Mouse (Mus musculus) MEL (cell line): ENCODE results near the gene Pcgf3. TPM values are rescaled to one million over a fixed set of nuclear protein-coding genes. Genes with fewer than 3 reads are reported as not detected.

Experiments
- DNase-seq: peaks from one replicate; pipeline ENCODE4 v3.0.0; 2011; ENCODE audit warnings: low read depth, low spot score
- H3K27ac ChIP-seq: 2 replicates; pipeline ENCODE4 v1.5.1; 2012; ENCODE audit warnings: low read depth, mild to moderate bottlenecking, control low read depth, low read length, moderate library complexity; ENCODE audit not compliant: control insufficient read depth
- H3K27me3 ChIP-seq, 2 experiments: fragments of 150-350 bp in 1 of 2; sonication (generic) in 1 of 2; 2 replicates each; pipeline ENCODE4 v1.6.1; 2012; ENCODE audit warnings: low read length in 2 of 2, mild to moderate bottlenecking in 2 of 2, improper control_type of control experiment in 1 of 2, moderate library complexity in 1 of 2; ENCODE audit not compliant: insufficient read depth in 2 of 2, control insufficient read depth in 1 of 2
- H3K36me3 ChIP-seq, 2 experiments: 2 replicates each; pipeline ENCODE4 v1.6.1; 2012 to 2014; ENCODE audit warnings: low read length in 2 of 2, improper control_type of control experiment in 1 of 2, inconsistent platforms in 1 of 2, mild to moderate bottlenecking in 1 of 2; ENCODE audit not compliant: insufficient read depth in 2 of 2, control insufficient read depth in 1 of 2
- H3K4me1 ChIP-seq, 2 experiments: fragments of 150-350 bp in 1 of 2; sonication (generic) in 1 of 2; 2 replicates each; pipeline ENCODE4 v1.6.1; 2012; ENCODE audit warnings: low read length in 2 of 2, improper control_type of control experiment in 1 of 2, mild to moderate bottlenecking in 1 of 2; ENCODE audit not compliant: insufficient read depth in 2 of 2, control insufficient read depth in 1 of 2
- H3K4me3 ChIP-seq, 2 experiments: fragments of 150-350 bp in 1 of 2; sonication (generic) in 1 of 2; 2 replicates each; pipeline ENCODE4 v1.5.1; 2012; ENCODE audit warnings: low read depth in 2 of 2, low read length in 2 of 2, mild to moderate bottlenecking in 2 of 2, moderate library complexity in 2 of 2, control low read depth in 1 of 2, improper control_type of control experiment in 1 of 2; ENCODE audit not compliant: control insufficient read depth in 1 of 2, insufficient read depth in 1 of 2
- H3K79me2 ChIP-seq: 2 replicates; pipeline ENCODE4 v1.6.1; 2012; ENCODE audit warnings: mild to moderate bottlenecking, low read length, moderate library complexity; ENCODE audit not compliant: control insufficient read depth, poor library complexity, insufficient read depth
- H3K9ac ChIP-seq: 2 replicates; pipeline ENCODE4 v1.6.1; 2012; ENCODE audit warnings: low read depth, mild to moderate bottlenecking, control low read depth, low read length, moderate library complexity; ENCODE audit not compliant: control insufficient read depth, poor library complexity, severe bottlenecking
- H3K9me3 ChIP-seq: fragments of 150-350 bp; sonication (generic); replicated peaks from 2 replicates; pipeline ENCODE4 v1.6.1; 2012; ENCODE audit warnings: mild to moderate bottlenecking, low read length, improper control_type of control experiment, moderate library complexity; ENCODE audit not compliant: insufficient read depth
- BHLHE40 ChIP-seq: IDR thresholded peaks from 2 replicates; pipeline ENCODE4 v1.6.1; 2012; ENCODE audit warnings: low read depth, mild to moderate bottlenecking, inconsistent platforms, low read length, improper control_type of control experiment, borderline replicate concordance
- CHD1 ChIP-seq: IDR thresholded peaks from 2 replicates; pipeline ENCODE4 v1.6.1; 2012; ENCODE audit warnings: low read depth, mild to moderate bottlenecking, inconsistent platforms, low read length, improper control_type of control experiment
- CTCF ChIP-seq, 3 experiments: IDR thresholded peaks in 2 of 3; conservative IDR thresholded peaks in 1 of 3; 2 replicates each; pipeline ENCODE4 v1.5.1; 2011 to 2012; ENCODE audit warnings: low read length in 3 of 3, low read depth in 2 of 3, mild to moderate bottlenecking in 2 of 3, improper control_type of control experiment in 1 of 3, inconsistent platforms in 1 of 3, mixed read lengths in 1 of 3, moderate library complexity in 1 of 3; ENCODE audit not compliant: control insufficient read depth in 1 of 3, insufficient read depth in 1 of 3, poor library complexity in 1 of 3, severe bottlenecking in 1 of 3
- ELF1 ChIP-seq: IDR thresholded peaks from 2 replicates; pipeline ENCODE4 v1.6.1; 2014; ENCODE audit warnings: low read depth, mild to moderate bottlenecking, inconsistent platforms, low read length, improper control_type of control experiment, moderate library complexity
- EP300 ChIP-seq, 2 experiments: IDR thresholded peaks; 2 replicates each; pipeline ENCODE4 v1.6.1; 2011; ENCODE audit warnings: improper control_type of control experiment in 2 of 2, low read length in 2 of 2, low read depth in 1 of 2, mild to moderate bottlenecking in 1 of 2
- ETS1 ChIP-seq: IDR thresholded peaks from 2 replicates; pipeline ENCODE4 v1.6.1; 2012; ENCODE audit warnings: low read depth, mild to moderate bottlenecking, inconsistent platforms, low read length, improper control_type of control experiment, moderate library complexity
- GABPA ChIP-seq: IDR thresholded peaks from 2 replicates; pipeline ENCODE4 v1.6.1; 2012; ENCODE audit warnings: low read depth, mild to moderate bottlenecking, inconsistent platforms, low read length, improper control_type of control experiment, moderate library complexity
- GATA1 ChIP-seq: IDR thresholded peaks from 2 replicates; pipeline ENCODE4 v1.6.1; 2011; ENCODE audit warnings: low read depth, low read length, improper control_type of control experiment
- HCFC1 ChIP-seq: IDR thresholded peaks from 2 replicates; pipeline ENCODE4 v1.6.1; 2012; ENCODE audit warnings: low read depth, mild to moderate bottlenecking, inconsistent platforms, low read length, improper control_type of control experiment, moderate library complexity
- JUND ChIP-seq: IDR thresholded peaks from 2 replicates; pipeline ENCODE4 v1.6.1; 2011; ENCODE audit warnings: low read depth, mild to moderate bottlenecking, improper control_type of control experiment, low read length
- MAX ChIP-seq: IDR thresholded peaks from 2 replicates; pipeline ENCODE4 v1.6.1; 2011; ENCODE audit warnings: low read length, improper control_type of control experiment
- MXI1 ChIP-seq: IDR thresholded peaks from 2 replicates; pipeline ENCODE4 v1.6.1; 2011; ENCODE audit warnings: mild to moderate bottlenecking, low read depth, low read length, improper control_type of control experiment
- MYB ChIP-seq: IDR thresholded peaks from 2 replicates; pipeline ENCODE4 v1.6.1; 2011; ENCODE audit warnings: mild to moderate bottlenecking, low read depth, low read length, improper control_type of control experiment
- MYC ChIP-seq: IDR thresholded peaks from 2 replicates; pipeline ENCODE4 v1.6.1; 2011; ENCODE audit warnings: low read depth, mild to moderate bottlenecking, low read length, improper control_type of control experiment, moderate library complexity
- NELFE ChIP-seq: IDR thresholded peaks from 2 replicates; pipeline ENCODE4 v1.6.1; 2011; ENCODE audit warnings: low read depth, low read length, improper control_type of control experiment
- POLR2AphosphoS2 ChIP-seq: IDR thresholded peaks from 2 replicates; pipeline ENCODE4 v1.6.1; 2011; ENCODE audit warnings: low read length, improper control_type of control experiment
- POLR2AphosphoS5 ChIP-seq: IDR thresholded peaks from 2 replicates; pipeline ENCODE4 v1.6.1; 2012; ENCODE audit warnings: low read depth, borderline replicate concordance, mild to moderate bottlenecking, inconsistent platforms, low read length, moderate library complexity, mixed read lengths
- RAD21 ChIP-seq: IDR thresholded peaks from 2 replicates; pipeline ENCODE4 v1.6.1; 2011; ENCODE audit warnings: mild to moderate bottlenecking, low read depth, low read length, improper control_type of control experiment
- RCOR1 ChIP-seq: IDR thresholded peaks from 2 replicates; pipeline ENCODE4 v1.6.1; 2012; ENCODE audit warnings: low read depth, mild to moderate bottlenecking, inconsistent platforms, low read length, improper control_type of control experiment
- SIN3A ChIP-seq: IDR thresholded peaks from 2 replicates; pipeline ENCODE4 v1.6.1; 2012; ENCODE audit warnings: low read length, improper control_type of control experiment, inconsistent platforms
- SMC3 ChIP-seq: IDR thresholded peaks from 2 replicates; pipeline ENCODE4 v1.6.1; 2011; ENCODE audit warnings: low read depth, low read length, improper control_type of control experiment
- TAL1 ChIP-seq: IDR thresholded peaks from 2 replicates; pipeline ENCODE4 v1.6.1; 2012; ENCODE audit warnings: mild to moderate bottlenecking, inconsistent platforms, low read length, moderate library complexity, mixed read lengths
- TBP ChIP-seq: IDR thresholded peaks from 2 replicates; pipeline ENCODE4 v1.8.0; 2011; ENCODE audit warnings: low read depth, low read length, improper control_type of control experiment
- UBTF ChIP-seq: IDR thresholded peaks from 2 replicates; pipeline ENCODE4 v1.6.1; 2012; ENCODE audit warnings: low read depth, mild to moderate bottlenecking, inconsistent platforms, low read length, improper control_type of control experiment, moderate library complexity, borderline replicate concordance; ENCODE audit not compliant: insufficient read depth
- USF1 ChIP-seq: IDR thresholded peaks from 2 replicates; pipeline ENCODE4 v1.6.1; 2014; ENCODE audit warnings: low read depth, mild to moderate bottlenecking, inconsistent platforms, low read length, improper control_type of control experiment, moderate library complexity
- USF2 ChIP-seq, 2 experiments: IDR thresholded peaks; 2 replicates each; pipeline ENCODE4 v1.6.1; 2011 to 2012; ENCODE audit warnings: improper control_type of control experiment in 2 of 2, low read length in 2 of 2, borderline replicate concordance in 1 of 2, inconsistent platforms in 1 of 2, low read depth in 1 of 2, mild to moderate bottlenecking in 1 of 2; ENCODE audit not compliant: insufficient read depth in 1 of 2
- ZC3H11A ChIP-seq: IDR thresholded peaks from 2 replicates; pipeline ENCODE4 v1.6.1; 2012; ENCODE audit warnings: low read depth, mild to moderate bottlenecking, inconsistent platforms, low read length, improper control_type of control experiment
- ZKSCAN1 ChIP-seq: IDR thresholded peaks from 2 replicates; pipeline ENCODE4 v1.6.1; 2012; ENCODE audit warnings: low read depth, mild to moderate bottlenecking, inconsistent platforms, low read length, improper control_type of control experiment, moderate library complexity
- ZMIZ1 ChIP-seq: IDR thresholded peaks from 2 replicates; pipeline ENCODE4 v1.6.1; 2012; ENCODE audit warnings: low read depth, mild to moderate bottlenecking, inconsistent platforms, low read length, improper control_type of control experiment, moderate library complexity
- ZNF384 ChIP-seq: IDR thresholded peaks from 2 replicates; pipeline ENCODE4 v1.6.1; 2012; ENCODE audit warnings: low read depth, mild to moderate bottlenecking, inconsistent platforms, low read length, improper control_type of control experiment
- polyA plus RNA-seq, 2 experiments: library from polyadenylated mRNA; stranded (reverse) in 1 of 2; unstranded in 1 of 2; fragments of >175 nt in 1 of 2; fragments of >200 nt in 1 of 2; gene quantifications; 2 replicates each; pipeline versions ENCODE4 v1.2.1 to v1.2.4; 2012; ENCODE audit warnings: low replicate concordance in 2 of 2, low read depth in 1 of 2; ENCODE audit not compliant: insufficient read length in 2 of 2, insufficient read depth in 1 of 2, missing spikeins in 1 of 2
- total RNA-seq: library from RNA; depleted of rRNA; stranded (reverse); fragments of 300-350 nt; gene quantifications from 2 replicates; pipeline ENCODE4 v1.2.3, GENCODE M21; 2012

The Pcgf3 gene
- total and polyA plus RNA-seq, 3 experiments: 7.3 to 26.4 TPM; not detected in 1

GRCm38 (mm10) chr5:108431196-108431595, 29.8 kb upstream of the Pcgf3 start:
- Histone ChIP-seq H3K27me3 (no peaks in the 10 kb centered on the region), H3K9me3 (no peaks in the 10 kb centered on the region), H3K4me1 (peaks cover 0 to 13% of the 10 kb centered on the region in 2 experiments; a peak in 2 of 4 replicates), H3K27ac (no peak overlapping the region), H3K36me3 (peaks cover 0 to 3% of the 10 kb centered on the region in 2 experiments), H3K79me2 (peaks cover 13% of the 10 kb centered on the region), H3K4me3 (no peak overlapping the region), H3K9ac (no peak overlapping the region)
- DNase-seq: no peak
- TF ChIP-seq POLR2AphosphoS5 (no peak), POLR2AphosphoS2 (peak; percentile 50; the same call in 1 of the 2 replicates), ZMIZ1 (no peak), MXI1 (no peak), USF2 (IDR thresholded peaks at IDR 0.05; ENCODE audit: borderline replicate concordance in 1 of 2, insufficient read depth in 1 of 2, low read depth in 1 of 2, low read length in 2 of 2) (no peak), CHD1 (no peak)

GRCm38 (mm10) chr5:108433804-108434587, 27.0 kb upstream of the Pcgf3 start, which contains the start of gene Atp5k:
TSS of gene Atp5k (minus strand) at chr5:108434448.
- DNase-seq: peak; percentile 95
- peak within 1 kb of the TSS; percentile 85 for H3K9ac ChIP-seq
- H3K4me1 ChIP-seq: peaks cover 0 to 13% of the 10 kb centered on the region in 2 experiments; a peak in 2 of 4 replicates
- H3K36me3 ChIP-seq: peaks cover 0 to 3% of the 10 kb centered on the region in 2 experiments
- H3K27me3 ChIP-seq: peaks cover under 1 to 2% of the 10 kb centered on the region in 2 experiments; a peak in 2 of 4 replicates
- peak within 1 kb of the TSS; percentile 21 for H3K27ac ChIP-seq
- no peaks in the 10 kb centered on the region for H3K9me3 ChIP-seq
- peaks cover 13% of the 10 kb centered on the region for H3K79me2 ChIP-seq
- peak within 1 kb of the TSS; percentile 86 to 91 for H3K4me3 ChIP-seq
- TF ChIP-seq POLR2AphosphoS2 (peak; percentile 91), MYB (no peak), ELF1 (peak; percentile 92), MAX (peak; percentile 33), TAL1 (no peak), RAD21 (no peak), GATA1 (no peak), JUND (no peak), TBP (peak; percentile 87), USF1 (0 out of 2 replicates have a peak, but pooled peaks have one; percentile 21), RCOR1 (no peak), ETS1 (0 out of 2 replicates have a peak, but pooled peaks have one; percentile 7), EP300 (IDR thresholded peaks at IDR 0.05; ENCODE audit: low read depth in 1 of 2, low read length in 2 of 2) (peak in 1 of 2 experiments; percentile 23; a peak in 1 of 4 replicates), NELFE (peak; percentile 92), BHLHE40 (no peak), SIN3A (peak; percentile 88), ZKSCAN1 (no peak), MYC (peak; percentile 68; the same call in 1 of the 2 replicates), ZNF384 (no peak), ZC3H11A (no peak), HCFC1 (peak; percentile 93), CTCF (IDR thresholded peaks at IDR 0.05 in 2 of 3, conservative IDR thresholded peaks at IDR 0.05 in 1 of 3; ENCODE audit: control insufficient read depth in 1 of 3, insufficient read depth in 1 of 3, low read depth in 2 of 3, low read length in 3 of 3, poor library complexity in 1 of 3, severe bottlenecking in 1 of 3) (peak; percentile 74 to 96 (median 94)), SMC3 (peak; percentile 61), UBTF (no peak), GABPA (peak; percentile 55; the same call in 1 of the 2 replicates)
